Mouse (Mus musculus) thymus, adult 18-20 months (tissue): ENCODE data around the gene Wnt8b.
A peak's percentile ranks its signal among the peaks of the same experiment; 100 is the strongest.

ENCODE experiments used
- DNase-seq, 2 experiments: peaks; one replicate each; pipeline ENCODE4 v3.0.0; 2022; ENCODE audit warnings: mixed read lengths in 2 of 2

Gene Wnt8b

GRCm38 (mm10) chr19:44513054-44513833 is 20.0 kb downstream of the Wnt8b start:
- DNase-seq, result no peak

- DNase-seq, result no peak
These were observed 20.7 kb downstream of the Wnt8b start for GRCm38 (mm10) chr19:44513921-44514482.

GRCm38 (mm10) chr19:44514521-44515451 is 21.5 kb downstream of the Wnt8b start:
- no peak for DNase-seq

- DNase-seq, result no peak
These were observed 22.5 kb downstream of the Wnt8b start for GRCm38 (mm10) chr19:44515769-44516168.

GRCm38 (mm10) chr19:44517996-44518768 is 24.9 kb downstream of the Wnt8b start:
- peak; percentile 44 to 46 for DNase-seq

- DNase-seq, result no peak
These were observed 25.9 kb downstream of the Wnt8b start for GRCm38 (mm10) chr19:44519152-44519551.

- DNase-seq, result no peak
These were observed 32.4 kb downstream of the Wnt8b start for GRCm38 (mm10) chr19:44525551-44526205.

GRCm38 (mm10) chr19:44530018-44530417 is 36.7 kb downstream of the Wnt8b start:
- DNase-seq, result no peak

- no peak for DNase-seq
These were observed 42.1 kb downstream of the Wnt8b start for GRCm38 (mm10) chr19:44535376-44535775.

- no peak for DNase-seq
These were observed 44.1 kb downstream of the Wnt8b start for GRCm38 (mm10) chr19:44537416-44537815.

GRCm38 (mm10) chr19:44542694-44543178 is 49.5 kb downstream of the Wnt8b start:
- no peak for DNase-seq

GRCm38 (mm10) chr19:44544372-44544771 is 51.1 kb downstream of the Wnt8b start:
- no peak for DNase-seq

GRCm38 (mm10) chr19:44544775-44545174 is 51.5 kb downstream of the Wnt8b start:
- peak in 1 of 2 experiments; percentile 31 for DNase-seq

GRCm38 (mm10) chr19:44545321-44546041 is 52.2 kb downstream of the Wnt8b start, which contains the start of gene Sec31b:
Sec31b (minus strand) TSS chr19:44545864.
- DNase-seq, result no peak

- no peak for DNase-seq
These were observed 59.5 kb downstream of the Wnt8b start, which contains the start of gene Gm20538 for GRCm38 (mm10) chr19:44552731-44553130. Gm20538 (minus strand) TSS chr19:44552831.

GRCm38 (mm10) chr19:44553286-44553685 is 60.0 kb downstream of the Wnt8b start:
- no peak for DNase-seq

- DNase-seq, result no peak
These were observed 61.2 kb downstream of the Wnt8b start for GRCm38 (mm10) chr19:44554490-44554860.

- peak; percentile 84 to 85 for DNase-seq
These were observed 61.8 kb downstream of the Wnt8b start, which contains the start of gene Ndufb8 for GRCm38 (mm10) chr19:44554861-44555590. Ndufb8 (minus strand) TSS chr19:44555440.

GRCm38 (mm10) chr19:44562652-44563206 is 69.5 kb downstream of the Wnt8b start, which contains the start of gene Hif1an:
Hif1an (plus strand) TSS chr19:44562850.
- DNase-seq, result peak; percentile 85 to 93
